Mouse (Mus musculus): Measurements from ENCODE around the gene Zfp750. TPM values are rescaled to one million over a fixed set of nuclear protein-coding genes. Genes with fewer than 3 reads are reported as not detected.
A peak's percentile ranks its signal among the peaks of the same experiment; 100 is the strongest.

Zfp750 gene
- polyA plus RNA-seq, 1 experiment from 2014 or later: 1.6 TPM

DNA sequence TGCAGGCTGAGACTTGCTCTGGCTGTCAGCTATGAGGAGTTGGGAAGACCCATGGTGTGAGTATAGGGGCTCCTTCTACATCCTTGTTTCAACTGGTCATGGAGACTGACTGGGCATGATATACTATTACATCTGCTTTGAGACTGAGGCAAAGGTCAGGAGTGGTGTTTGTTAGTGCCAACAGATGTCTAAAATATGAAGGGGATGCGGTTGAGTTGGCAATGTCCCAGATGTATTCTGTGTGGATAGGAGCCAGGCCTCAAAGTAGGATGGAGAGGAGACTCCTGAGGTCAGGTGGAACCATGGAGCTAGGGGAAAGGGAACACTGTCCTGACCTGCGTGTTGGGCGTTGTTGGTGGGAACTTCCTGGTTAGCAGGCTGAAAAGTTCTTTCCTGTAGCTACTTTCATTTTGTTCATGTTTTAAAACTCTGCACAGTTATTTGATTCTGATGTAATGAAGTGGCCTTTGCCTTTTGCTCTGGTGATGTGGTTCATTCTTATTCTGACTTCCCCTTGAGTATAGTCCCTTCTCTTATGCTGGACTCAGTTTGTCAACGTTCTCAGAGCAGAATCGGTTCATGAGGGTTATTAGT lies 32.2 kb upstream of the Zfp750 start:
- H3K27me3 ChIP-seq: no peaks in the 10 kb centered on the region
- WGBS: 88% methylated on average over 5 of the region's 5 CpGs
- no peaks in the 10 kb centered on the region for H3K36me3 ChIP-seq
- peaks cover 41% of the 10 kb centered on the region for H3K4me1 ChIP-seq (replicated peaks)
- H3K4me3 ChIP-seq (replicated peaks): no peak overlapping the region
- no peaks in the 10 kb centered on the region for H3K9me3 ChIP-seq
- no peak overlapping the region for H3K4me2 ChIP-seq
- H3K27ac ChIP-seq: no peak overlapping the region
- H3K9ac ChIP-seq (replicated peaks): no peak overlapping the region
- ATAC-seq (ENCODE audit: insufficient number of reproducible peaks, insufficient read depth, low FRiP score, low TSS enrichment, low read depth): no peak

DNA sequence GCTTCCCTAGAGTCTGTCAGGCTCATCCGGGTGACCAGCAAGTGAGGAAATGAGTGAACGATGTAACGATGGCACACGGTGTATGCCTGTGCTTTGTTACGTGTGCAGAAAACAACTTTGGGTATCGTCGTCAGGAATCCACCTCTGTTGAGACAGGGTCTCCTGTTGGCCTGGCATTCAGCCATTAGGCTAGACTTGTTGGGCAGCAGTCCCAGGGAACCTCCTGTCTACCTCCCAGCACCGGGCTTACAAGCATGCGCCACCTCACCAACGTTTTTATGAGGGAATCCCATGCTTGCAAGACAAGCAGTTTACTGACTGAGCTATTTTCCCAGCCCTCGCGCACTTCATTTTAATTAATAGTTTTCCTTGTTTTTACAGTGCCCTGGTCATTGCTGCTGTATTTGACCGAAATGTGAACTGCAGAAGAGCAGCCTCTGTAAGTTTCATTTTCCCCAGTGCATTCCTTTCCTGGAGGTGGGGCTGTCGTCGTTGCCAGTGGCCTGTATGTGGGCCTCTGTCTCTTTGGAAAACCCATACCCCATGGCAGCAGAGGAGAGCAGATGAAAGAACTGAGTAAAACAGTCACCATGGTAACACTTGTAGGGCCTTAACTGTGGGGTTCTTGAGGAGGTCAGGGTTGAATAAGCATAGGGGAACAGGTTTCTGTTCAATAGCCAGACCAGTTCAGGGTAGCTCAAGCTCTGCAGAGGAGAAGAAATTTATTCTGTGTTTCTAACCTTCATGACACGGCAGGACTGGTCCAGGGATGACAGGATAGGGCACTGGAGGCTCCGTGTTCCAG lies 30.9 kb upstream of the Zfp750 start:
- 61% methylated on average over 17 of the region's 17 CpGs for WGBS
- no peak overlapping the region for H3K9ac ChIP-seq (replicated peaks)
- no peaks in the 10 kb centered on the region for H3K27me3 ChIP-seq
- H3K4me1 ChIP-seq (replicated peaks): peaks cover 41% of the 10 kb centered on the region
- ATAC-seq (ENCODE audit: insufficient number of reproducible peaks, insufficient read depth, low FRiP score, low TSS enrichment, low read depth): peak; percentile 40; the same call in 1 of the 2 replicates
- peak overlapping the region; percentile 11; the same call in 1 of the 2 replicates for H3K4me2 ChIP-seq
- no peaks in the 10 kb centered on the region for H3K36me3 ChIP-seq
- H3K27ac ChIP-seq: peak overlapping the region; percentile 60
- no peaks in the 10 kb centered on the region for H3K9me3 ChIP-seq
- H3K4me3 ChIP-seq (replicated peaks): no peak overlapping the region

DNA sequence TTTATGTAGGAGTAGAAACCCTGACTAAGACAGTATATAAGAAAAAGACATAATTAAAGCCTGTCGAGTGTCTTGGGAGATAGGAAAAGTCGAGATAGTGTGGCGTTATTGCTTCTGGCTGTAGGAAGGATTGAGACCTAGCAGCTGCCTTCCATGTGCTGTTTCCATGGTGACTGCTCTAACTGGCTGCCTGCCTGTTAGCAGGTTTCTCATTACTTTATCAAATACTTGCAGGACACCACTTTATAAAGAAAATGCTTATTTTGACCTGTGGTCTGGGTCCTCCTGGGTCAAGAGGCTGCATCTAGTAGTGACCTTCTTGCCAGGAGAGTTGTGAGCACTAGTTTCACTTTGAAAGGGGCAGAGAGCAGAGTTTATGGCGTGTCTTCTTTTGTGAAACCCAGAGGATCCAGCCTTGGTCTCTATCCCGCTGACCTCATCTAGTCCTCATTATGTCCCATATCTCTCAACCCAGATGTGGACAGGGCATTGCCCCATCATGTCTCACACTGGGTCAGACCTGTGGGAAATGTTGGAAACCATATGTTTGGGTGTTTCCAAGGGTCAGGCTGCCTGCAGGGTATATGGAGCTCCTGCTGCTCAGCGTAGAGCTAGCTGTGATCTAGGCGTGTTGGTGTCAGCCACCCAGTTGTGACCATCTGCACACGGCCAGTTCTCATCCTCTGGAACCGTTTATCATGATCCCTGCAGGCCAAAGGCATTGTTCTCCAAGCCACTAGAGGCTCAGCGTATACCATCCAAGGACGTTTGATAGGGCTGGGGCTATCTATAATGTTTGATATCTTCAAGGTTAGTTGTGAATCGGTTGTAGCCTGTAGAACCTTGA lies 30.1 kb upstream of the Zfp750 start:
- H3K4me1 ChIP-seq (replicated peaks): peaks cover 41% of the 10 kb centered on the region
- no peak overlapping the region for H3K4me3 ChIP-seq (replicated peaks)
- H3K9ac ChIP-seq (replicated peaks): no peak overlapping the region
- no peaks in the 10 kb centered on the region for H3K36me3 ChIP-seq
- peak overlapping the region; percentile 60 for H3K27ac ChIP-seq
- no peaks in the 10 kb centered on the region for H3K27me3 ChIP-seq
- WGBS: 81% methylated on average over 12 of the region's 12 CpGs
- H3K4me2 ChIP-seq: no peak overlapping the region
- no peaks in the 10 kb centered on the region for H3K9me3 ChIP-seq
- ATAC-seq (ENCODE audit: insufficient number of reproducible peaks, insufficient read depth, low FRiP score, low TSS enrichment, low read depth): no peak

DNA sequence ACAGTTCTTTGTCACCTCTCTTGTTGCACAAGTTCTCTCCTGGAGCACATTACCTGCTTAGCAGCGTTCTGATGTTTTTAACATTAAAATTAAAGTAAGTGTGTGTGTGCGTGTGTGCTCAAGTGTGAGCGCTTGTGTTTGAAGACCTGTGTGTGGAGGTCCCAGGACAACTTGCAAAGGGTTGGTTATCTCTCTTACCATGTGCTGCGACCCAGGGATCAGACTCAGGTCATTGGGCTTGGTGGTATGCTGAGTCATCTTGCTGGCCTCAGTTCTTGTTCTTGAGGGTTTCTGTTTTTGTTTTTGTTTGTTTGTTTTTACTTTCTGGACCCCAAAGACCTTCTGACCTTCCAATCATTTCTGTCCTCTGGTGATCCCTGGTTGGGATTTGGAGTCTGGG lies 28.8 kb upstream of the Zfp750 start:
- no peak for ATAC-seq (ENCODE audit: insufficient number of reproducible peaks, insufficient read depth, low FRiP score, low TSS enrichment, low read depth)
- no peak overlapping the region for H3K4me3 ChIP-seq (replicated peaks)
- no peak overlapping the region for H3K9ac ChIP-seq (replicated peaks)
- 92% methylated on average over 4 of the region's 4 CpGs for WGBS
- no peaks in the 10 kb centered on the region for H3K27me3 ChIP-seq
- H3K9me3 ChIP-seq: no peaks in the 10 kb centered on the region
- H3K4me2 ChIP-seq: no peak overlapping the region
- peaks cover 36% of the 10 kb centered on the region for H3K4me1 ChIP-seq (replicated peaks)
- no peak overlapping the region for H3K27ac ChIP-seq
- H3K36me3 ChIP-seq: peaks cover 5% of the 10 kb centered on the region

DNA sequence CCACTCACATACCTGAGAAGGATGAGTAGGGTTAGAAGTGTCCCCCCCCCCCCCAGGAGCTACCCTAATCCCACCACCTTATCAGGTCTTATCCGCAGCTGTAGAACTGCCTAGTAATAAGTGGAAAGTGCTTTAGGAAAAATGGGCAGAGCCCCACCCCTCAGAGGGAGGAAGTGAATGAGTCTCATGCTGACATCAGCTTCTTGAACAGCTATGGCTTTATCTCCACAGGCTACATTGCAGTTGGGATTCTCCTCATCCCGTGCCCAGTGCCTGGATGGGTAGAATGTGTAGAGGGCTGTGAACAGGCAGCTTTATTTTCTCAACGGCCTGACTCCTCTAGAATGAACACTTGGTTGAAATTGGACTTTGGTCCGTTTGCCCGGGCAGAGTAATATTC lies 28.1 kb upstream of the Zfp750 start:
- Histone ChIP-seq H3K9me3 (no peaks in the 10 kb centered on the region), H3K36me3 (peaks cover 8% of the 10 kb centered on the region), H3K9ac (replicated peaks) (no peak overlapping the region), H3K4me3 (replicated peaks) (no peak overlapping the region), H3K4me2 (no peak overlapping the region), H3K27me3 (no peaks in the 10 kb centered on the region), H3K4me1 (replicated peaks) (peaks cover 32% of the 10 kb centered on the region), H3K27ac (no peak overlapping the region)
- 92% methylated on average over 5 of the region's 5 CpGs for WGBS
- ATAC-seq (ENCODE audit: insufficient number of reproducible peaks, insufficient read depth, low FRiP score, low TSS enrichment, low read depth): no peak

DNA sequence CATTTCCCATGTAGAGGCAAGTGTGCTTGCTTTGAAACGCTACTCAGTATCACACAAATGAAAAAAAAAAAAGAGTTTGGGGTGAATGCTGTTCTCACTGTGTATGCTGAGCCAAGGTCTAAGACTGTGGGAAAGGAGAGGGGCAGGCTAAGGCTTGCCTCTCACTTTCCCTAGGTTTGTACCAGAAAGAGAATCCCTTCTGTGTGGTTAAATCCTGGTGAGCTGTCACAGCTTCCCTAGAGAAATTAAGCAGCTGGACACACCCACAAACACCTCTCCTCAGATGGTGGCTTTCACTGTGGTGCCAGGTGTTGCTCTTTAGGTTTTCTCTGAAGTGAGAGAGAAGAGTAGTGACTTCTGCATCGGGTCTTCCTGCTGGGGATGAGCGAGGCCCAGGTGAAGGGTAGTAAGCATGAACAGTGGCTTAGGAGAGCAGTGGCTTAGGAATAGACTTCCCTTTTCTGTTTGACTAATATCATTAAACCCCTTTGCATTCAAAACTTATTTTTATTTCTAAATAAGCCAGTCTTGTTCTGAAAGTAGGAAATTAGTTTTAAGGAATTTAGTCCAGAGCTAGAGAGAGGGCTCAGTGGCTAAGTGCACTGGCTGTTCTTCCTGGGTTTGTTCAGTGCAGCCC lies 26.4 kb upstream of the Zfp750 start:
- WGBS: 80% methylated on average over 3 of the region's 3 CpGs
- Histone ChIP-seq H3K9me3 (no peaks in the 10 kb centered on the region), H3K27me3 (no peaks in the 10 kb centered on the region), H3K4me3 (replicated peaks) (no peak overlapping the region), H3K27ac (no peak overlapping the region), H3K36me3 (peaks cover 25% of the 10 kb centered on the region), H3K9ac (replicated peaks) (no peak overlapping the region), H3K4me2 (no peak overlapping the region), H3K4me1 (replicated peaks) (peaks cover 18% of the 10 kb centered on the region)
- ATAC-seq (ENCODE audit: insufficient number of reproducible peaks, insufficient read depth, low FRiP score, low TSS enrichment, low read depth): no peak

DNA sequence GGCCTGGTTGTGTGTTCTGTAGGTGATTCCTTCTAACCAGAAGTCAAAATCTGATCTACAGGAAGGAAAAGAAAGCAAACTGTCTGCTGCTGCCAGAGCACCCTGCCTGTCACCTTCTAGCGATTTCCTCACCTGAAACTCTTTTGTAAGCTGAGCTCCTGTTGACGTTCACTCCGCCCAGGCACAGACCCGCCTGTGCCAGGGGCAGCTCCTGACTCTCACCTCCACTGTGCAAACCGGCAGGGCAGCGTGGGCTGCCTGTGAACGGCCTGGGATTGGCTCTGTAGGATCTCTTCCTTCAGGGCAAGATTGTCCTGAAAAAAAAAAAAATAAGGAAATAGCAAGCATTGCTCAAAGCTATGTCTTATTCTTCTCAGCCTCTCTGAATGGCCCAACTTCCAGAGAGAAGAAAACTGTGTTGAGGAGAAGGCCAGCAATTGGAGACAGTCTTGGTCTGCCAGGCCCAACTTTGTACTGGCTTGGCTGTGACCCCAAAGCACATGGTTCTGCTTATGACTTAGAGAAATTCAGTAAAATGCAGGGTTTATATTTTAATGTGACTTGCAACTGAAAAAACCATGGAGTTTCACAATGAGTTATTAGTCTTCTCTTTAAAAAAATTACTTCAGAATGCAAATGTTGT lies 25.7 kb upstream of the Zfp750 start:
- ATAC-seq (ENCODE audit: insufficient number of reproducible peaks, insufficient read depth, low FRiP score, low TSS enrichment, low read depth): no peak
- Histone ChIP-seq H3K27ac (0 out of 2 replicates have a peak overlapping the region, but pooled peaks have one; percentile 25), H3K4me2 (no peak overlapping the region), H3K27me3 (no peaks in the 10 kb centered on the region), H3K4me1 (replicated peaks) (peaks cover 12% of the 10 kb centered on the region), H3K36me3 (peaks cover 25% of the 10 kb centered on the region), H3K9ac (replicated peaks) (no peak overlapping the region), H3K9me3 (no peaks in the 10 kb centered on the region), H3K4me3 (replicated peaks) (no peak overlapping the region)
- WGBS: 44% methylated on average over 7 of the region's 7 CpGs

DNA sequence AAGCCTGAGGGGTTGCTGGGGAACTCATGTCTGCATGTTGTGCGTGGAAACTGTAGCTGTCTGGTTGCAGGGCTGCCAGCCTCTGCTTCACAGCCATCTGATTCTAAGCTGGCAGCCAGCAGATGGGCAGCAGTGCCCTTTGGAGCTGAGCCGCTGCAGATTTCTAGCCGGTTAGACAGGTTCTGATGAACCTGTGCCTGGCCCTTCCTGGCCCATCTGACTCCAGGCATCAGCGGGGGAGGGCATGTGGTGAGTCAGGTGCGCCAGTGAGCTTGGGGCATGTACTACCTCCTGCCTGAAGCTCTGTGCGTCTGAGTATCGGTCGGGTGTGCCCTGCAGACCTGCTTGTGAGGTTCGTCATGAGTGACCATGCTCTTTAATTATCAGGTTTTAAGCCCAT lies 24.8 kb upstream of the Zfp750 start:
- no peak for ATAC-seq (ENCODE audit: insufficient number of reproducible peaks, insufficient read depth, low FRiP score, low TSS enrichment, low read depth)
- Histone ChIP-seq H3K9ac (replicated peaks) (no peak overlapping the region), H3K36me3 (peaks cover 25% of the 10 kb centered on the region), H3K9me3 (no peaks in the 10 kb centered on the region), H3K4me3 (replicated peaks) (no peak overlapping the region), H3K27ac (0 out of 2 replicates have a peak overlapping the region, but pooled peaks have one; percentile 7), H3K4me1 (replicated peaks) (peaks cover 3% of the 10 kb centered on the region; the same call in 1 of the 2 replicates), H3K27me3 (no peaks in the 10 kb centered on the region), H3K4me2 (no peak overlapping the region)
- 79% methylated on average over 9 of the region's 9 CpGs for WGBS

DNA sequence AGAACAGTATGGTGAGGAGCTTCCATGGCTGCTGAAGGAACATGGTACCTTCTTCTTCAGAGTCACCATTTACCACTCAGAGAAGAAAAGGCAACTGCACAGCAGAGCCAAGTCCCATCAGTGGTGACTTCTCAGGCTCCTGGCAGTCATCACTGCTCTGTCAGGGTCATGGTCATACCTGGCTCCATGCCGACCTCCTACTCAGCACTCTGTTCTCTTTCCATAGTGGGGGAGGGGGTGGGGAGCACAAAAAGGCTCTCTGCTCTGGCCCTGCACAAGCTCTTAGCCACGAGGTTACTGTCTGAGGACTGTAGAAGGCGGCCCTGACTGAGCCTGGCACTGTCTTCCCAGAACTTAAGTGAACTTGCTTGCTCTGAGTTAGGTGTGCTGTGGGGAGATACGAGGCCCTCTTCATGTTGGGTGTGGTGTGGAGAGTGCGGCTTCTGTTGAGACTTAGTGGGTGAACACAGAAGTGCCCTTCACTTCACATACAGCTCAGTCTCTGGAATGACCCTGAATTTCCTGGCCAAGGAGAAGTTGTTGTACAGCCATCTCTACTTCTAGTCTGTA lies 24.2 kb upstream of the Zfp750 start:
- Histone ChIP-seq H3K4me2 (no peak overlapping the region), H3K4me3 (replicated peaks) (no peak overlapping the region), H3K4me1 (replicated peaks) (peaks cover 2% of the 10 kb centered on the region; the same call in 1 of the 2 replicates), H3K27me3 (no peaks in the 10 kb centered on the region), H3K36me3 (peaks cover 25% of the 10 kb centered on the region), H3K9me3 (no peaks in the 10 kb centered on the region), H3K9ac (replicated peaks) (no peak overlapping the region), H3K27ac (peak overlapping the region; percentile 7; the same call in 1 of the 2 replicates)
- WGBS: 90% methylated on average over 5 of the region's 5 CpGs
- no peak for ATAC-seq (ENCODE audit: insufficient number of reproducible peaks, insufficient read depth, low FRiP score, low TSS enrichment, low read depth)

DNA sequence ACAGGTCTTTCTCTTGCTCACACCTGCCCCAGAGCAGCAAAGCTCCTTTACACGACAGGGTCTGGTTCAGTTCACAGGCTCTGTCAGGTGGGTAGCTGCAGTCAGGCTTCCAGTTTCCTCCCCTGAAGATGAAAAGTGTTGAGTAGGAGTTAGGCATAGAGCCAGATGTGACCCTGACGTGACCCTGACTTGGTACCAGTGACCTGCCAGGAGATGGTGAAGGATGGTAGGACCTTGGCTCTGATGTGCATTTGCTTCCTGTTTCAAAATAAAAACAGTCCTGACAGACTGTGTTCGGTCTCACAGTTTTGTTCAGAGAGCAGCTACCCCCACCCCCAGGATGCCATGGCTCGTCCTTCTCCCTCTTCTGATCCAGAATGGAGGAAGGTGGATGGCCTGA lies 23.3 kb upstream of the Zfp750 start:
- H3K4me3 ChIP-seq (replicated peaks): no peak overlapping the region

More for the DNA sequence above, 23.3 kb upstream of the Zfp750 start:
- H3K27ac ChIP-seq: no peak overlapping the region
- no peaks in the 10 kb centered on the region; the same call in 1 of the 2 replicates for H3K4me1 ChIP-seq (replicated peaks)
- no peak overlapping the region for H3K4me2 ChIP-seq
- no peaks in the 10 kb centered on the region for H3K27me3 ChIP-seq
- WGBS: 68% methylated on average over 4 of the region's 4 CpGs
- ATAC-seq (ENCODE audit: insufficient number of reproducible peaks, insufficient read depth, low FRiP score, low TSS enrichment, low read depth): no peak
- H3K9ac ChIP-seq (replicated peaks): no peak overlapping the region
- peaks cover 25% of the 10 kb centered on the region for H3K36me3 ChIP-seq
- no peaks in the 10 kb centered on the region for H3K9me3 ChIP-seq

Measured in limb, embryonic 12.5 days (tissue).